Mouse (Mus musculus) erythroblast, embryonic 14.5 days (primary cell): Measurements from ENCODE around the gene 4931406C07Rik.

Experiments
- GATA1 ChIP-seq: IDR thresholded peaks from 2 replicates; pipeline ENCODE4 v1.6.1; 2012; ENCODE audit warnings: low read length, inconsistent platforms, mixed read lengths
- TAL1 ChIP-seq: IDR thresholded peaks from 3 replicates; pipeline ENCODE4 v1.6.1; 2012; ENCODE audit warnings: low read length, inconsistent platforms, mixed read lengths

DNA sequence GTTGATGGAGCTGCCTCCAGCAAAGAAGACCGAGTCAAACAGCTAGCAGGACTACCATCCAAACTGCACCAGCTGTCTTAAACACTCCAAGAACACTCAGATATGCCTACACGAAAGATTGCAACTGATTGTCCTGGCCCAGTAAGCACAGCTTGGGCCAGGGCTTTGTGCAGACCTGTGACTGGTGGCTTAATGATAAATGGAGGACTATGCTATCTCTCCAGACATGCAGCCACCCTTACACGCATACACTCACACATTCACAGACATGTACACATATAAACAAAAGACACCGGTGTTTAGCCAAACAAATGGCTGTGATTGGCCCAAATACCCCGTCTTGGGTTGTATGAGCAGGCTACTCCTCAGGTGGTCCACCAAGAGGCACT is 25.8 kb downstream of the 4931406C07Rik start:
- TF ChIP-seq GATA1 (peak; percentile 39), TAL1 (0 out of 3 replicates have a peak, but pooled peaks have one; percentile 28)
